Mouse (Mus musculus) megakaryocyte, adult 5-6 weeks (primary cell): Measurements from ENCODE around the gene Wdr95. TPM values are rescaled to one million over a fixed set of nuclear protein-coding genes. Genes with fewer than 3 reads are reported as not detected.

Experiments used
- ATAC-seq: 2 replicates; pipeline ENCODE4 v1.8.0; 2016; ENCODE audit warnings: mild to moderate bottlenecking, inconsistent platforms; ENCODE audit not compliant: poor library complexity, severe bottlenecking
- total RNA-seq, 2 experiments: library from RNA; stranded (forward) in 1 of 2; stranded (reverse) in 1 of 2; fragments of 153-499, 151-499 nt in 1 of 2; fragments of 221-1000, 200-1000 nt in 1 of 2; gene quantifications; 2 replicates each; pipeline versions ENCODE4 v1.2.3 to v1.2.4; 2015 to 2017

The Wdr95 gene
- total RNA-seq, 2 experiments from 2014 or later = 0.15 to 0.40 TPM

GRCm38 (mm10) chr5:149658022-149658421 lies 129.5 kb downstream of the Wdr95 start:
- no peak for ATAC-seq

- ATAC-seq = no peak
These were observed 130.4 kb downstream of the Wdr95 start for GRCm38 (mm10) chr5:149658741-149659413.

GRCm38 (mm10) chr5:149659414-149659780 lies 130.9 kb downstream of the Wdr95 start:
- ATAC-seq = no peak

- ATAC-seq = no peak
These were observed 132.9 kb downstream of the Wdr95 start for GRCm38 (mm10) chr5:149661428-149661827.

Other genes starting within 250 kb of the Wdr95 start
- gene Medag, start 116.9 kb upstream of the Wdr95 start, total RNA-seq (2015) = not detected in 2 replicates
- gene Medag, start 116.9 kb upstream of the Wdr95 start, total RNA-seq (2017) = not detected in 2 replicates
- gene Tex26, start 89.0 kb upstream of the Wdr95 start, total RNA-seq (2015) = not detected in 2 replicates
- not detected in 2 replicates for gene Tex26, start 89.0 kb upstream of the Wdr95 start, total RNA-seq (2017)
- 22.9 and 29.5 TPM in 2 replicates for gene Hsph1, start 107.7 kb downstream of the Wdr95 start, total RNA-seq (2015)
- 14.5 and 16.7 TPM in 2 replicates for gene Hsph1, start 107.7 kb downstream of the Wdr95 start, total RNA-seq (2017)
- 9.7 and 10.4 TPM in 2 replicates for gene B3glct, start 149.6 kb downstream of the Wdr95 start, total RNA-seq (2015)
- 4.8 and 8.1 TPM in 2 replicates for gene B3glct, start 149.6 kb downstream of the Wdr95 start, total RNA-seq (2017)